Mouse (Mus musculus) yolk sac, embryonic 10.5 days (tissue): ENCODE results near the gene Grk3.

ENCODE experiments used
- DNase-seq: peaks from one replicate; pipeline ENCODE4 v3.0.0-alpha.2; 2017; ENCODE audit warnings: low spot score

Grk3 gene

DNA sequence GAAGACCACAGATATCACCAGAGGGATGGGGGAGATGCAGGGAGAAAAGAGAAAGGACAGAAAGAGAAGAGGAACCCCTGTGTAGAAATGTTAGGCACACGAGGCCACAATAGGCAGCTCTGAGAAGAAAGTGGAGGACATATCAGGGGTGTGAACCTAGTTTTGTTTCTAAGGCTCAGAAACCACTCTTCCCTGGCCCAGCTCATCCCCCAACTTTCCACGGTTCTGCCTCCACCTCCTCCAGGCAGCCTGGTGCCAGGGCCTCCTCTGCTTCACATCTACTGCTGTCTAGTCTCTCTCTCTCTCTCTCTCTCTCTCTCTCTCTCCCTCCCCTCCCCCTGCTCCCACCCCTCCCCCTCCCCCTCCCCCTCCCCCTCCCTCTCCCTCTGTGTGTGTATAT, 7.1 kb downstream of the Grk3 start:
- no peak for DNase-seq

DNA sequence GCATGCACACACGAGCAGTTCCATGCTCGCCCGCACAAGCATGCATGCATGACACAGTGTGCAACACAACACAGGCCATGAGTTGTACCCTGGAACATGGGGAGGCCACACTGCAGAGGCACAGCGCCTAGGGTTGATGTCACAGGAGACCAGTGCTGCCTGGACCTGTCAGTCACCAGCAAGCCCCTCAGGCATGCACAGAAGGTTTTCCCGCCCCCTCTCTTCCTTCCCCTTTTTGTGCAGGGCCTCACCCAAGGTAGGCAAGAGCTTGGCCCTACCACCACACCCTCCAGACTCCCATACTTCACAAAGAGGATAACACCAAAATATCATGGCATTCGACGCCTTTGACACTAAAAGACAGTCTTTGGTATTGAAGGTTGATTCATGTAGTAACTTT, 8.6 kb downstream of the Grk3 start:
- no peak for DNase-seq

DNA sequence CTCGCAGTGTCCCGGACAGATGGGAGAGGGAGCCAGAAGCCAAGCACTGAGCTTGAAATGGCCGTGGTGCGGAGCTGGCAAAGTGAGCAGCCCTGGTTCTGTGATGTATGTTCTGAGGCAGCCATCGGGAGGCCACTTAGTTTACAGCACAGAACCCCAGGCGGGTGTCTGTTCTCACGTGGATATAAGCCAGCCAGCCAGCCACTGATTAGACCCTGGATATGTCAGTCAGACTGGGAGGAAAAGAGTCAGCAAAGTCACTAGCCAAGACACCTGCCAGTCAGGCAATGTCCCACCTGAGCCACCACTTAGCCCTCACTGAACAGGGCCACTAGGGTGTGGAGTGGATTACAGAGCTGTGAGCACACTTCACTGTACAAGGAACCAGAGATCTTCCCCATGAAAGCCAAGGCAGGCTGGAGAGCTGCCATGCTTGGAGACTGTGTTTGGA, 9.6 kb downstream of the Grk3 start:
- DNase-seq, result no peak

- DNase-seq, result no peak
These were observed 12.7 kb downstream of the Grk3 start for GRCm38 (mm10) chr5:113002821-113003380.

- DNase-seq, result no peak
These were observed 16.4 kb downstream of the Grk3 start for GRCm38 (mm10) chr5:112999227-112999626.

- DNase-seq, result no peak
These were observed 17.9 kb downstream of the Grk3 start for GRCm38 (mm10) chr5:112997516-112998186.

- DNase-seq, result no peak
These were observed 24.3 kb downstream of the Grk3 start for GRCm38 (mm10) chr5:112991245-112991644.

DNA sequence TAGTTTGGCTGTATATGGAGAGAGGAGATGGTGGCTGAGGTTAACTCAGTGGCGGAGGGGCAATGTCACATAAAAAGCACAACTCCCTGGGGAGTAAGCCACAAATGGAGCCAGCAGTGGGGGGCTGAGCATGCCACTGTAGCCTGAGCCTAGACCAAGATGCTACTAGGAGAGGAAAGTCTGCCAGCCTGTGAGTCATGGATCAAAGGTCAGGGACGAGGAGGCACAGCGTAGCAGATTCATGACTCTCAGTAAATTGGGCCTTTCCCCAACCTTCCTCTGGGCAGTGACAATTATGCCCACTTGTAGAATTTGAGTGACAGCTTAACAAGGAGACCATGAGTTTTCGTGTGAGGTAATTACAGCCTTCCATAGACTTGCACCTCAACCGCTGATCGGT, 33.7 kb downstream of the Grk3 start:
- DNase-seq, result no peak

DNA sequence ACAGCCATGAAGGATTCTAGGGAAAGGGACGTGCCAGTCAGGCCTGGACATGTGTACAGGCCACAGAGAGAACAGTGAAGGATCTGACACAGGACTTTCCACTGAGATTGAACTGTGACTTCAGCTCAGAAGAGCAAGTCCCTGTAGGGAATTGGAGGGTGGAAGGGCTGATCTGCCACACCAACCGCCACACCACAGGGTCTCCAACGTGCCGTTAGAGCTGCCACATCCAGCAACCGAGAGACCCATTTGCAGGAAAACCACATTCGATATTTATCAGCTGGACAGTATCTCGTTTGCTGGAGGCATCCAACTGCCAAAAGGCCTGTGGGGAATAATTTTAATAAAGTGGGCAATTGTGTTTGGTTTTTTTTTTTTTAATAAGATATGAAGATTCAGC, 35.9 kb downstream of the Grk3 start:
- DNase-seq, result no peak

GRCm38 (mm10) chr5:112979195-112979594, 36.4 kb downstream of the Grk3 start:
- no peak for DNase-seq

GRCm38 (mm10) chr5:112977089-112977488, 38.5 kb downstream of the Grk3 start:
- DNase-seq, result no peak

GRCm38 (mm10) chr5:112973596-112973995, 42.0 kb downstream of the Grk3 start:
- no peak for DNase-seq

- DNase-seq, result no peak
These were observed 43.3 kb downstream of the Grk3 start for GRCm38 (mm10) chr5:112972297-112972696.

DNA sequence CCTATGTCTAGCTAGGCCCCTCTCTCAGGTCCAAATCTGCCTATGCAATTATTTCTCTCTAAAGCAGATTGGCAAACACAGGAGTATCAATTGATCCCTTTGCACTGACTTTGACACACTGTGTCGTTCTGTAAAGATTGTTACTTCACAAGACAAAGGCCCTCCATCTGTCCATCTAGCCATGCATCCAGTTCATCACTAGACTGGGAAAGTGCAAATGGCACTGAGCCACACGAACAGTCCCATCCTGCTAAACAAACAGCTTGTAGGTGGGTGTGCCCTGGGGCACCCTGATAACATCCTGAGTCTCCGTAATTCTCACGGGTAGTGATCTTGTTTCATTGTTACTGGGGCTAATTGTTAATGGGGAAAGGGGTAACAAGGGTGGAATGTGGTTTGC, 52.1 kb downstream of the Grk3 start:
- DNase-seq, result no peak

- DNase-seq, result no peak
These were observed 53.4 kb downstream of the Grk3 start for GRCm38 (mm10) chr5:112962166-112962565.

DNA sequence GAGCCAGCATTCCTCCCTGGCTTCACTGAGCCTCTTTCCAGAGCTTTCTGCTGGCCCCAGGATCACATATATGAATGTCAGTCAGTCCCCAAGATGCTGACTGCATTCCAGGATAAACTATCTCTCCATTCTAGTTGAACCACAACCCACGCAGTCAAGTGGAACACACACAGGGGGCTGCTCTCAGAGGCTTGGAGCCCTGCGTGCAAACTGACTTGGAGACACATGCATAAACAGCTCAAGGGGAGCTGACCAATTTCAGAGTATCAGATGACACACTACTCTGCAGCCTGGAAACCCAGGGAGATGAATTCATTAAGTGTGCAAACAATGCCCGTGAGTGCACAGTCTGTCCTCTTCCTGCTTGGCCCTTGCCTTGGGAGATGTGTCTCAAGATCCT, 54.7 kb downstream of the Grk3 start:
- no peak for DNase-seq

- no peak for DNase-seq
These were observed 57.3 kb downstream of the Grk3 start for GRCm38 (mm10) chr5:112958293-112958692.

DNA sequence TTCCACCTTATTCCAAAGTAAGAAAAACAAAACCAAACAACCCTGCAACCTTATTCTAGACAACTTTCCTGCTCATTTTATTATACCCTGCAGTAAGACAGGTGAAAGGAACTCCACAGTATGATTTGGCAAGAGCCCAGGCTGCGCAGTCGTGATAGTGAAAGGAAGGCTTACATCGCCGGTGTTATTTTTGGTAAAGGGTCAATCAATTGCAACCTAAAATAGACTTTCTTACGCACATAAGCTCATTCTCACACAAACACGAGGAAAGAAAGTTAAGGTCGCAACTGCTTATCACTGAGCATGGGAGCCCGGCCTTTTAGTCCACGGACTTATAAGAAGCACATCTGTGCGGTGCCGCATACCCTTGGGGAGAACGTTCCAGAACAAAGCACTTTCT, 58.8 kb downstream of the Grk3 start:
- DNase-seq, result no peak

DNA sequence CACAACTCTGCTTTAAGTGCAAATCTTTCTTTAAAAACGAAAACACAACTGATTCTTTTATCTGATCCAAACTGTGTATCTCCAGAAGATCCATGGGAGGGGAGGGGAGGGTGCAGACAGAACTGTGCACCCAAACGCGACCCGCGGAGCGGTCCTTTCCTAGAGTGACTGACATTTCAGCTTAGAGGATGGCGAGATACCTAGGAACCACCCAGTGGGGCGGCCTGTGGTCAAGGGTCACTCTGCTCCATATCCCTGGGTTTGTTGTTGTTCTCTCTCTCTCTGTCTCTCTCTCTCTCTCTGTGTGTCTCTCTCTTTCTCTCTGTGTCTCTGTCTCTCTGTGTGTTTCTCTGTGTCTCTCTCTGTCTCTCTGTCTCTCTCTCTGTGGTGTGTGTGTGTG, 59.2 kb downstream of the Grk3 start:
- DNase-seq, result no peak

DNA sequence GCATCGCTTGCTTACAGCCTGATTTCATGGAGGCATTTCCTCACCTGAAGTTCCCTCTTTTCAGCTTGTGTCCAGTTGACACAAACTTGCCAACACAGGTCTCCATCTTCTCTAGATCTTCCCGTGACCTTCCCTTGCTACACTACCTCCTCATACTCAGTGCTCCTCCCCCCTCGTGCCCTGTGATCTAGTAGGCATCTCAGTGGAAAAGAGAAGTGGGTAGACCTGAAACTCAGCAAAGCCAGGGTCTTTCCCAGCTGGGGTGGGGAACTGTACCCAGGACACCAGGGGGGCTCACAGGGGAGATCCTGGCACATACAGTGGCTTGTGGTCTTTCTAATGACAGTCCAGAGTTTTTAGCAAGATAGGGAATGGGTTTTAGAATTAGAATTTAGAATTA, 64.7 kb downstream of the Grk3 start:
- DNase-seq, result no peak

- no peak for DNase-seq
These were observed 69.7 kb downstream of the Grk3 start for GRCm38 (mm10) chr5:112945925-112946324.

DNA sequence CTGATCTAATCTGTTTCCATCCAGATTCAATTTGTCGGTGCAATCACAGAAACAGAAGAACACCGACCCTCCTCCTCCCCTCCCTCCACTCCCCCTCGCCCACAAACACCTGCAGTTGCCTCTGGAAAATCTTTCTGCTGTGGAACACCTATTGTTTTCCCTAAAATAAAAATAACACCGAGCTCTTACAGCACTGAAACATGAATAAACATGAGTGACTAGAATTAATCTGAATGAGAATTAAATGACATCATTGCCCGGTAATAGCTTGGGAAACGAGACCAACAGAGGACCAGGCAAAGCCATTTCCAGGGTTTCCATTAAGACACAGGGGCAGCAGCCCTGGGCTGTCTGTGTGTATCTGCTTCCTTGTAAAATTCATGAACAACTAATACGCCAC, 73.3 kb downstream of the Grk3 start:
- DNase-seq, result no peak

DNA sequence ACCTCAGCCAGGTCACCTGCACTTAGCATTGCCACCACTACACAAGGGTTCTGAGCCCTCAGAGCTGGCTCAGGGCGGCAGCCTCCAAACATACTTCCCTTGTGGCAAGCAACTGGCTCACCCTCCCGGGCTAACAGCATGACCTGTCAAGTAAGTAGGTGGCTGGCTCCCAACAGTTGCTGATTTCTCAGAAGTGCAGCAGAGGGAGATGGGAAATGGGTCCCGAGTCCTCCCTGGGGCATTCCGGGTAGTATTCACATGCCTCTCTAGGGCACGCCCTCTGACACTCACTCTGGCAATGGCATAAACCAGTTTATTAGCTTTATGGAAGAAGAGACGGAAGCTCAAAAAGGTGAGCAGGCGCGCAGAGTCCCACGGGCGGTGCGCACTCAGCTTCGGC, 74.6 kb downstream of the Grk3 start:
- DNase-seq, result no peak

DNA sequence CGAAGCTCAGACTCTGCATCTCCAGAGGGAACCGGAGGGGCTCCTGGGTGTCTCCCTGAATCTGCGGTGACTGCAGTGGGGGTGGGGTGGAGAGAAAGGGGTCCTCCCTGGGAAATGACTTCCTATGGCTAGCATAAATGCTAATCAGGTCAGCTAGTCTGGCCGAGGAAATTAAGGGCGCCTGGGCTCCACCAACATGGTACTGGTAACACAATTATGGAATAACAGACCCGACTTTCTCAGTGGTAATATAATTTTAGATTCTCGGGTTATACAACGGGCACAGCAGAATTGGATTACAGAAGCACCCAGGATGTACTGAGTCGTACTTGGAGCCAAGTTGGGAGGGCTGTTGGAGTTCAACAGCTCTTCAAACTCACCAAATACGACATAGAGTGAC, 79.0 kb downstream of the Grk3 start:
- DNase-seq, result no peak
